Mouse (Mus musculus) kidney, postnatal 4 days (tissue): Measurements from ENCODE around the gene Hmga2.

Experiments
- DNase-seq, 2 experiments: peaks; one replicate each; pipeline ENCODE4 v3.0.0; 2021; ENCODE audit warnings: mixed read lengths in 2 of 2

Hmga2 gene

DNA sequence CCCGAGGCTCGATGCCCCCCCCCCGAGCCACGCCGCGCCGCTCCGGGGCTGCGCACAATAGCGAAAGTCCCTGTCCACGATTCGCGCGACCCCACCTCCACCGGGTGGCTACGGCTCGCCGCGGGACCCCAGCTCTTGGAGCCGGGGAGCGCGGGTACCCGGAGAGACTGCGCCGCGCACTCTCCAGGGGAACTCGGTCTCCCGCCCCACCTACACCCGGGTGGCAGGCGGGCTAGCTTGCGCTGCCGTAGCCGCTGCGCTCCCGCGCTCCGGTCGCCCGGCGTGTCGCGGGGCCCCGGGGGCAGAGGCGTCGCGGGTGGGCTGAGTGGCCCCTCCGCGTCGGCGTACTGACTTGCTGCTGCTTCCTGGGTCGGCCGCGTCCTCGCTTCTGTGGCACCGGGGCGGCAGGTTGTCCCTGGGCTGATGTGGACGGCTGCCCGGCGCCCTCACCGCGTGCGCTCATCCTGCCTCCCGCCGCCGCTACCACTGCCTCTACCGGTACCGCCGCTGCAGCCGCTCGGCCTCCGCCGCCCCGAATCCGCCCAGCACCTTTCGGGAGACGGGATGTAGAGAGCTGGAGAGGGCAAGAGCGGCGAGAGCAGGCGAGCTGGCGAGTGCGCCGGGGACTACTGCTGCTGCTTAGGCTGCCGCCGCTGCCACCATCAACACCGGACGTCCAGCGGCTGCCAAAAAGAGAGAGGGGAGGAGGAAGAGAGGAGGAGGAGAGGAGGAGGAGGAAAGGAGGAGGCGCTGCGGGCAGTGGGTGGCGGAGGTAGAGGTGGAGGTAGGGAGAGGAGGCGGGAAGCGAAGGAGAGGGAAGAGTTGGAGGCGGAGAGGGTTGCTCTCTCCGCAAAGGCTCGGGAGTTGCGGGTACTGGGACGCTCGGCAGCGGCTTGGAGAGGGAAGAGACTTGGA, at the start of gene Hmga2:
TSS of gene Hmga2 (minus strand) at position 869 of the 915 bp plus-strand sequence.
- peak; percentile 68 to 82 for DNase-seq

DNA sequence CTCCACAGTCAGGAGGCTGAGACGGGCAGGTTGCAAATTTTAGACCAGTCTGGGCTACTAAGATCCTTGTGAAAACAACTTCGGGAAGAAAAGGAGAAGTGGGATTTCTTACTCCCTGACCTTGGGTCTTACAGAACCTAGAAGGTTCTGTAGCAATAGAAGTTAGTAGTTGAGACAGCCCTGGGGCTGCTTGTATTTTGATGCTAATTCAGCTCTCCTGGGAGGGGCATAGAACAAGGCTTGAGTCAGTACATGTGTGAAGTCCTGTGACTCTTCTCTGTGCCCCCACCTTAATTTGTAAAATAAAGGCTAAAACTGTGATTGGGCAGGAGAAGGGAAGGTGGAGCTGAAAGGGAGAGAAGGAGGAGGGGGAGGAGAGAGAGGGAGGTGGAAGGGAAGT, 46.7 kb upstream of the Hmga2 start:
- no peak for DNase-seq

DNA sequence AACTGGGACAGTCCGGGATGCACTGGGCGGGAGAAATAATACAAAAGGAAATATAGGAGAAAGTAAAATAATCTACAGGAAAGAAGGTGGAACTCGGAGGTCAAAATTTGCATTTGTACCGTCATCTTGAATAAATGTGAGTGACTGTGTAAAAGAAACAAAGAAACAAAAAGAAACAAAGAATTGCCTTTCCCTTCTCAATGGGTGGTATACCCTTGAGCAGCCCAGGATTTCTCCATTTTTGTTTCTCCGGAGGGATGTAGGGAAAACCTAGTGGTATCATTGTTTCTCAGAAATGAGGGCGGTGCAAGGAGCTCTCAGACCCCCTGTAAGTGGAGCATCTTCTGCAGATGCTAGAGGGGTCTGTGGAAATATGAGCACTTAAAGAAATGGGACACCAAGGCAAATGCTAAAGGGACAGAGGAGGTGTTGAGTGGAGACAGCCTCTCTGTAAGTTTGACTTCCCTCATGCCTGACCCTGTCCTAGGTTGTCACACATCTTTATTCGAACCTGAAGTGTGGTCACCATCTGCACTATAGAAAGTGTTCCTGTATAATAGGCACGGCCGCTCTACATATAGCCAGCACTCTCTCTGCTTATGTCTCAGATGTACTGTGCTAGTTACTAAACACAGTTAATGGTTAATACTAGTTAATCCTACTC, 45.8 kb upstream of the Hmga2 start:
- no peak for DNase-seq

DNA sequence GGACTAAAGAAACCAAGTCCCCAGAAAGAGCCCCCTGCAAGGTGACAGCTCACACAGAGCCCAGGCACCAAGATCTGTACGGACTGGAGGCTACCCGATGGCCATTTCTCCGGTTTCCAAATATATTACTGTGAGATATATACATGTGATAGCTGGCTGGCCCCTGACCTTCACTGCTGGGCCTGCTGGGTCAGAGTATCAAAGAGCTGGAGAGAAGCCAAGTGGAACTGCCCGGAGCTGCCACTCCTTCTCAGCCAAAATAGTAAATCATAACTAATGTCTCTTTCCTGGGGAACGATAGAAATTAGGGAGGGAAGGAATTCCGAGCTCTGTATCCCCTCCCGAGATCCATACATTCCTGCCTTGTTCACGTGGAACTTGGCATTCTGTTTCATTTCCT, 40.0 kb upstream of the Hmga2 start:
- peak; percentile 10 to 29 for DNase-seq

DNA sequence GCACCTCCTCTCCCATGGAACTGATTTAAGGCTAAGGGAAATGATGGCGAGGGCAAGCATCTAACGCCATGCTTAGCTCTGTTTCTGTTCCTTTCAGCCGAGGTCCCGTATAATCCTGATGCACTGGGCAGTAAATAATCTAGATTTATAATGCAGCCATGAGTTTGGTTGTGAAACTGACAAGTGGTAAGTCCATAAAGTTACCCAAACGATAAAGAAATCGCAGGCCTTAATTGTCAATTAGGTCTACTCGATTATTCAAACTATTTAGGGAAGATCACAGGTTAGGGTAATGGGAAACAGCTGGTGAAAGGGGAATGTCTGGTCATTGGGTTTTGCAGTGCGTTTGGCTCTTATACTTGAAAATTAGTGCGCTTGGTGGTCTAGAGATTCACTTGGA, 37.5 kb upstream of the Hmga2 start:
- DNase-seq = no peak

DNA sequence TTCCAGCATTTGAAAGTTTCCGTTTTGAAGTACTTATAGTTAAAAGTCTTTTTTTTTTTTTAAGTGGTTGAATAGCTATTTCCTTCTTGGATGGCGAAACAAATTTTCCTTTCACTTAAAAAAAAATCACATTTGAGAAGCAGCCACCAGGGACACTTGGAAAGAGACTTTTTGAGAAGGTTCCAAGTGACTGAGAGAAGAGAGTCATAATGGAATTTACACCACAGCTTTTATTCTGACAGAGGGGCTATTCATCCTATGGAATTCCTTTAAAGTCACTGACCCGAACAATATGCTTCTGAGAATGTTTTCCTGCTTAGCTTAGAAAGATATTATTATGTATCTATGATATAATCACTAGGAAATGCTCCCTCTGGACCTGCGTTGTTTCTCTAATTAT, 36.7 kb upstream of the Hmga2 start:
- no peak for DNase-seq

DNA sequence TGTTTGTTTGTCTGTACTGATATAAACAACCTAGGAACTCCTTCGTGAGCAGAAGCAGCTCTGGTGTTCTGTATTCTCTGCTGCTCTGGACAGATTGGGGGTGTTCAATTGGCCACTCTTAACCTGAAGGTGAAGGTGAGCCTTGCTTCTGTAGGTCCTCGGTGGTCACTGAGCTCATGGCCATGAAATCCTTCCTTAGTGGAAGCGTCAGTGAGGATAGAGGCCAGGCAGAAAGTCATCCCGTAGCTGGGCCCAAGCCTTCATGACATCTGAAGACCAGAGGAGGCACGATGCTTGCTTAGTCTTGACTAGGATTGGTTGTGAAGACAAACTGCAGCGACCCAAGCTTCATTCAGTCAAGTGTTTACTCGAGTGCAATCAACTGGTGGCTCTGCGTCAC, 35.9 kb upstream of the Hmga2 start:
- DNase-seq = no peak

DNA sequence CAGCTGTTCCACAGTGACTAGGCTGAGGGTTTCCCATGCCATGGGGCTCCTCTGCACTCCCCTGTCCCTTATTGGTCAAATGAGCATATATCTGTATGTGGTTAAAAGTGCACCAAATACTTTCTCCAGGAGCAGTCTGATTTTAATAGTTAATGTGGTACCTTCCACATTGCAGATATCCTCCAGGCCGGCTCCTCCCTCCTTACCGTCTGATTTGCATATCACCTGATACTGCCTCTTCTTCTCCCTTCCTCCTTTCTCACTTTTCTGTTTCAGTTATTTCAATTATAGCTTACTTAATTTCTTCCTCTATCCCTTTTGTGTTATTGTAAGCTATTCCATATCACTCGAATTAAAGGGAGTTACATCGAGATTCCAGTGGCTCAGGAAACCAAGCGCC, 27.7 kb upstream of the Hmga2 start:
- no peak for DNase-seq

DNA sequence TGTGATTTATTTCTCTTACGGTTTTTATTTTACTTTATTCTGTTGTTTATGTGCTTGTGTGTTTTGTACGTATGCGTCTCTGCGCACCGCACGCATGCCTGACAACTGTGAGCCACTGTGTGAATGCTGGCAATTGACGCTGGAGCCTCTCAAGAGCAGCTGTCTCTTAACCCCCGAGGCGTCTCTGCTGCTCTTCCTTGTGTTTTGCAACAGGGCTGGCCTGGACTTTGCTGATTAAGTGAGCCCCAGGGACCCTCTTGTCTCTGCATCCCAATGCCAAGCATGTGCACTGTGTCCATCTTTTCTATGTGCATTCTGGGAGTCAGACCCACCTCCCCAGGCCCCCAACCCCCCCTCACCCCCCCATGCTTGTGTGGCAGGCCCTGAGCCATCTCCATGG, 24.5 kb upstream of the Hmga2 start:
- DNase-seq = no peak

DNA sequence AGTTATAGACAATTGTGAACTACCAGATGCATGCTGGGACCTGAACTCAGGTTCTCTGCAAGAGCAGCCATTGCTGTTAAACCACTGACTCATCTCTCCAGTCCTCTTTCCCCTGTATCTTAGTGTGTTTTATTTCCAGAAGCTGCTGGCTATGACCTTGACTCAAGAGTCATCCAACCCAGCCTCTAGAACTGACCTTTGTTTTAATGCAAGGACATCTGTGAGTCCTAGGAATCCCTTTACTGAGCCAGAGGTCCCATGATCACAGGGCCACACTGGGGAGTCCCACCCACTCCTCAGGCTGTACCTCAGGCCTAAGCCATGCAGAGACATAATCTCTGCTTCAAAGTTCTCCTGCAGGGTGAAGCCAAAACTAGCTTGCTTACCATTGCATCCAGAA, 21.8 kb upstream of the Hmga2 start:
- no peak for DNase-seq

DNA sequence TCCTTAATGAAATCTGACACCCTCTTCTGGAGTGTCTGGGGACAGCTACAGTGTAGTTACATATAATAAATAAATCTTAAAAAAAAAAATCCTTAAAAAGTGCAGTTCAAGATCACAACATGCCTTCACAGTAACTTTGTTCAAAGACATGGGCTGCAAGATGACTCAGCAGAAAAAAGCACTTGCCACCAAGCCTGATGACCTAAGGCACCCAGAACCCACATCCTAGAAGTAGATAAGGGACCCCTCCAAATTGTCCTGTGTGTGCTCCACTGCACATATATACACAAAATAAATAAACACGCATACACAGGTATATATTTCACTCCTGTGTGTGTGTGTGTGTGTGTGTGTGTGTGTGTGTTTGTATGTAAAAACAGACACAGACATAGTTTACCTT, 18.4 kb upstream of the Hmga2 start:
- no peak for DNase-seq

DNA sequence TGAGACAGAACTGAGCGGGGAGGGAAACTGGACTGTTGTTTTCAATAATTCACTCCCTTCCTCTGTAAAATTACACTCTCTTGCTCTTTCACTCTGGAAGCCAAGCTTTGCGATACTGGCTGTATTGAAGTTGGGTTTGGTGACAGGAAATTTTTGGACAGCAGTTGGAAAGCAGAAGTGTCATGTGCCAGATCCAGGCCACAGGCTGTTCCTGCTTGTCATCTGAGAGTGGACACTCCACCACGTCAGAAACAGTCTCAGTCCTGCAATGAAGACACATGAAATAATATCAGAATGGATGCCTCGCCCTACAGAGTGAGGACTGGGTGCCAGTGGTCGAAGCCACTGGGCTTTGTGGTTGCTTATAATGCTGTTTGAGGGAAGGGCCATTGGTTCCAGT, 15.2 kb upstream of the Hmga2 start:
- DNase-seq = no peak

DNA sequence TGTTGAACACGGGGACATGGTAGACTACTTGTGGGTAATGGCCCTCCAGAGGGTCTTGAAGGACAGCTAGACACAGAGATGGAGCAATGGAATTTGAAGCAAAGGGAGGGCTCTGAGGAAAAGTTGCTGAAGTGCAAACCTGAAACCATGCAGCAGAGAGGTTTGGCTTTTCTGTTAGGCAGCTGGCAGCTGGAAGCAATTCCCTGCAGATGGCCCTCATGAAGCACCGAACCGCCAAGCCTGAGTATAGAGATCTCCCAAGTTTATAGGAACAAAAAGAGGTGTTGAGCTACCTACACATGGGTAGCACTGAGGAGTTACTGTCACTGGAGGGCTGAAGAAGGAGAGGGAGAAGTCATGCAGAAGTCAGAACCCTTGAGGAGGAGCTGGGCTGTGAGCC, 13.3 kb upstream of the Hmga2 start:
- DNase-seq = no peak

DNA sequence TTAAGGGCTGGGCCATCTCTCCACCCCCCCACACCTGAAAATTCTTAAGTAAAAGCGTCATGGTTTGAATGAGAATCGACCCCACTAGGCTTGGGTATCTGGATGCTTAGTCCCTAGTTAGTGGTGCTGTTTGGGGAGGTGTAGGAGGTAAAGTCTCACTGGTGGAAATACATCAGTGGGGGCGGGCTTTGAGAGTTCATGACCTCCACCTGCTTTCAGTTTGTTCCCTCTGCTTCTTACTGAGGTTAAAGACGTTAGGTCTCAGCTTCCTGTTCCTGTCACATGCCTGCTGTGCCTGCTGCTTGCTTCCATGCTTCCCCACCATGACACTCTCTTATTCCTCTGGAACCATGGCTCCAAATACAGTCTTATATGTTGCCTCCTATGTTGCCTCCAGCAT, 12.3 kb upstream of the Hmga2 start:
- DNase-seq = no peak

DNA sequence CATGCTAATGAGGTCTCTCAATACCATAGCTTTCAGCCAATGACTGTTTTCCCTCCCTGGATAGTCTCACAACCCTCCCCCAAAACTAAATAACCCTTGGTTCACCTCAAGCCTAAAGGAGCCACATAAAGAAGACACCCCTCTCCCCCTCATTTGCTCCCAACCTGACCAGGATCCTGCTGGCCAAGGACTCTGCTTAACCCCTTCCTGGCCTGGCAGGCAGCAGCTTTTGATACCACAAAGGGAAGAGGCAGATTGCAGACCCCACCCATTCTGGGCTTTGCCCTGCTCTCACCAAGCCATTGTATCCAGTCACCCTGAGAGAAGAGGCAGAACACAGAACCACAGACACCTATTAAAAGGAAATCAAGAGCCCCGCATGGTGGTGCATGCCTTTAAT, 11.6 kb upstream of the Hmga2 start:
- DNase-seq = no peak

DNA sequence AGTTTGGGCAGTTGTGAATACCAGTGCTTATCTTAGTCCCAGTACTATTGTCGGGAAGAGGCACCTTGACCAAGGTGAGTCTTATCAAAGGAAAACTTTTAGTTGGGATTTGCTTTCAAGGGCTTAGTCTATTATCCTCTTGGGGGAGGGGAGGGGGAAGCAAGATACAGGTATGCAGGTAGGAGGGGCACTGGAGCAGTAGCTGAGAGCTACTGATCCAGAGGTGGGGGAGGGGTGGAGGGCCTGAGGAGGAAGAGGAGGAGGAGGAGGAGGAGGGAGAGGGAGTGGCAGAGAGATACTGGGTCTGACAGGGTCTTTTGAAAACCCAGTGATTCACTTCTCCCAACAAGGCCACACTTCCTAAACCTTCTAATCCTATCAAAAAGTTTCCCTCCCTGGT, 9.2 kb upstream of the Hmga2 start:
- DNase-seq = no peak

DNA sequence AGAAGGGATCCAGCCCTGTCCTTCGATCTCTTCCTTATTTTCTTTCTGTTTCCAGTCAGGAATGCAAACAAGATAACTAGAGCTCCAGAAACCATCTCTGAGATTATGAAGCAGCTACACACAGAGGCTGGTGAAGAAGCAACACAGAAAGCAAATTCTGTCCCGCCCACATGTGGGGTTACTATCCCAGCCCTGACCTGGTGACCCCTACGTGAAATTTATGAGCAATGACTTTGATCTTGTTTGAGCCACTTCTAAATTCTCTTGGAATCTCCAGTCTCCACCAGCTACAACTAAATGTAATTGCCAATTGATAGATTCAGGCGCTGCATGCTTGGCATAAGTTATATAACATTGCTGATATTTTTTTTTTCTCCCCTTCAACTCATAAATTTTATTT, 7.9 kb upstream of the Hmga2 start:
- no peak for DNase-seq

DNA sequence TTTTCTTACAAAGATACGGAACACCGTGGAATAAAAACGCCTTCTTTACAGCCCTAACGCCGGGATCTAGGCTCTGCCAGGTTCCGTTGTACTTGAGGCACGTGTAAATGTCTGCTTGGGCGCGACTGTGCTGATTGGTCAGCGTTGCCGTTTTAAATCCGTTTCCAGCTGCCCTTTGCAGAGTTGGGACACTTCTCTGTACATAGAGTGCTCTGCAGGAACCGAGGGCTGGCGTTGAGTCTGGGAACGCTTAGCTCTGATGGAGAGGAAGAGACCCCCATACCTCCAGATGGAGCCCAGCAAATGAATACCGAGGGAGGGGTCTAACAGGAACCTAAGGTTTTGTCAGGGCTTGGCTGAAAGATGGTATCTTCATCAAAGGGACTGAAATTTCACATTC, 1.9 kb upstream of the Hmga2 start:
- peak; percentile 56 to 64 for DNase-seq

DNA sequence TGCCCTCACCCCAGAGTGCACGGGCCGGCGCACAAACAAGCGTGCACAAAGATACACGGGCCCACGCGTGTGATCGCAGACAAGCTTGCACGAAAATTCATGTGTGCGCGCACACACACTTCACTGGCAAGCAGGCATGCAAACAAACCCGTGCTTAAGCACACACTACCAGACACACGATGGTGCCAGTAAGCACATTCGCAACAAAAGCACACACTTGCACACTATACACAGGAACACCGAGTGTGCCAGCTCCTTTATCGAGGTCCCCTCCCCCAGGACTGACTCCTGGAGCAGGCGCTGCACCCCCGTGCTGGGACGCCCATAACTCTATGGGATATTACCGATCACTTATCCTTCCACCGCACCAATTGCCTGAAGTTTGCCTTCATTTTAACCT, 1.2 kb upstream of the Hmga2 start:
- peak; percentile 26 to 57 for DNase-seq

DNA sequence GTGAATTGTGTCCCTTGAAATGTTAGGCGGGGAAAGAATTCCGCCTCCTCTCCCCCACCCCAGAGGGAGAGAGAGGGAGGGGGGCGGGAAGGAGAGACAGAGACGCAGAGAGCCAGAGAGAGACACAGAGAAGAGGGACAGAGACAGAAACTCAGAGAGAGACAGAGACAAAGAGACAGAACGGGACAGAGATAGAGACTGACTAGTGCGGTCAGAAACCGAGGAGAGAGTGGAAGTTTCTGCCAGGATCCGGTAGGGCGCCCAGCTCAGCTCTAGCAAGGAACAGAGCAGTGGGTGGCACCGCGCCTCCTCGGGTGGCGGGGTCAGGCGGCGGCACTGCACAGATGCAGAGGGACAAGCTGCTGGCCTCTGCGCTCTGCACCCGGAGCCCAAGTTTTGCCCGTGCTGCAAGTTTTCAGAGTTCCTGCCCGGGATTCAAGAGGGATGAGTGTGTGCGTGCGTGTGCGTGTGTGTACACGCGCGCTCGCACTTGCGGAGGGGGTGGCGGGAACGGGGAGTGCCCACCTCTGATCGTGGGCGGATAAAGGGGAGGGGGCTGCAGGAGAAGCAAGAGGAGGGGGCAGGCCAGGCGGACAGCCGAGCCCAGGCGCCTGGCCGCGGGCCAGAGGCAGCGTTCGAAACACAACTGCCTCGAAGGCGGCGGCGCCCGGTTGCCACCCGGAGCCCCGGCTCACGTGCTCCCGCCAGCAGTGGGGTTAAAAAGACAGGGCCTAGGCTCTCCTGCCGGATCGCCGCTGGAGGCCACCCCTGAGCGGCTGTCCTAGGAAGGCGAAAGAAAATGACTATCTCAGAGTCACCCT, 457 bp upstream of the Hmga2 start:
- DNase-seq = peak; percentile 72 to 85

DNA sequence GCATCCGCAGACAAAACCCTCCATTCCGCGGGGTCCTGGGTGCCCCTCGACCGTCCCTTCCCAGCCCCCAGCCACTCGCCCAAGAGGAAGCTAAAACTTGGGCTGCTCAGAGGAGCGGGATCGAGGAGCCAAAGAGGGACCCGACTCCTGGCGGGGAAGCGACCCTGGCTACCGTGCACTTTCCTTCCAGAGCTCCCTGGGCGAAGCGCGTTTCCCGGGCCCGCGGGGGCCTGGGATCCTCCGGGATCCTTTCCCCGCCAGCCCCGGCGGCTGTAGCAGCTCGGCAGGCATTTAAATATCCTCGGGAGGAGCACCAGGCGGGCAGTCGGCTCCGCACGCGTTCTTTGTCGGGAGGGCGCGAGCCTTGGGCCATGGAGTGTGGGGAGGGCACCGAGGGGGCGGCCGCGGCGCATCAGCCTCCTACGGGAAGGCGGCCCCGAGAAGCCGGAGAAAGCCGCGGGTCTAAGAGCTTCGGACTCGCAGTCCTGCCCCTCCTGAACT, 1.2 kb downstream of the Hmga2 start:
- DNase-seq = peak; percentile 62 to 71

DNA sequence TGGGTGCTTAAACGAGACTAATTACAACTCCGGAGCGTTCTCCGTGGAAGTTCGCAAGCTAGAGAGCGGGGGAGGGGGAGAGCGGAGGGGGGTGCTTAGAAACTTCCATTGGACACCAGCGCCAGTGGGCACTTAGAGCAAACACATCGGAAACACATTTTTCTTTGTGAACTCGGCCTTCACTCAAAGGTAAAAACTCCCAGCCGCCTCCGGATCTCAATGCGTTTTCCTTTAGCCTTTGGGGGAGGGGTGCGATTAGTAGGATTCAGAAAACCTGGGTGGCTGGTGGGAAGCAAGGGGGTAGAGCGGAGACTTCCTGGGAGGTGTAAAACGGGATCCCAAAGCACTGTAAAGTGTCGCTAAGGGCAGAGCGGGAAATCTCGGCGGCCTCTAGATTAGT, 2.0 kb downstream of the Hmga2 start:
- DNase-seq = peak; percentile 61 to 70

DNA sequence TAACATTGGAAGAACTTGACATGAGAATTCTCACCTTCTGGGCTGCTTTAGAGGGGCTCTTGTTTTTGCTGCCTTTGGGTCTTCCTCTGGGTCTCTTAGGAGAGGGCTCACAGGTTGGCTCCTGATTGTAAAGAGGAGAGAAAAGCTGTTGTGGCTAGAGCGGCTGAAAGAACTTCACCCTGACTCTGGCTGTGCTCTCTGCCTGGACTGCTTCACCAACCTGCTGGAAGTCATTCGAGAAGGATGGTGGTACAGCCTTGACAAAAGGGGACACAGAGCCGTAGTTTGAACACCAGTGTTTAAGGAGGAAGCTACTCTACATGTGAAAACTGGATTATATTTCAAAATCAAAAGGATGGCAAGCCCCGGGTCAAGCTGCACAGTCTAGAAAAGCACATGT, 3.1 kb downstream of the Hmga2 start:
- no peak for DNase-seq
